Mouse (Mus musculus): Measurements from ENCODE around the gene Wnk2.

GRCm38 (mm10) chr13:49129154-49129553 lies 18.7 kb downstream of the Wnk2 start:
- TF ChIP-seq CTCF (conservative IDR thresholded peaks at IDR 0.05; ENCODE audit: low read length) (no peak), POU5F1 (IDR thresholded peaks at IDR 0.05; ENCODE audit: borderline replicate concordance, low read length) (no peak)
